Mouse (Mus musculus): ENCODE measurements around the gene Atg101. TPM values are rescaled to one million over a fixed set of nuclear protein-coding genes. Genes with fewer than 3 reads are reported as not detected.

Atg101 gene
- polyA plus RNA-seq, 1 experiment from 2014 or later: 25.5 TPM

DNA sequence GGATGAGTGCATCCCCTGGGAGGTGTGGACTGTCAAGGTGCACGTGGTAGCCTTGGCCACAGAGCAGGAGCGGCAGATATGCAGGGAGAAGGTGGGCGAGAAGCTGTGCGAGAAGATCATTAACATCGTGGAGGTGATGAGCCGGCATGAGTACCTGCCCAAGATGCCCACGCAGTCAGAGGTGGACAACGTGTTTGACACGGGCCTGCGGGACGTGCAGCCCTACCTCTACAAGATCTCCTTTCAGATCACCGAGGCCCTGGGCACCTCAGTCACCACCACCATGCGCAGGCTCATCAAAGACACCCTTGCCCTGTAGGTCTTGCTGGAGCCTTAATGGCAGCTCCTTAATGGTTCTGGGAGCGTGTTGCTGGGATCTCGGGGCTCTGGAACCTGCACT is 6.3 kb downstream of the Atg101 start:
- Histone ChIP-seq H3K4me2 (no peak overlapping the region), H3K9ac (no peak overlapping the region), H3K4me3 (replicated peaks) (no peak overlapping the region), H3K9me3 (replicated peaks) (no peaks in the 10 kb centered on the region), H3K4me1 (replicated peaks) (peaks cover 5% of the 10 kb centered on the region), H3K27me3 (no peaks in the 10 kb centered on the region), H3K27ac (replicated peaks) (no peak overlapping the region), H3K36me3 (replicated peaks) (peaks cover 55% of the 10 kb centered on the region)
- WGBS (ENCODE audit: insufficient replicate concordance): 87% methylated on average over 15 of the region's 15 CpGs
- no peak for ATAC-seq (ENCODE audit: insufficient read depth)

DNA sequence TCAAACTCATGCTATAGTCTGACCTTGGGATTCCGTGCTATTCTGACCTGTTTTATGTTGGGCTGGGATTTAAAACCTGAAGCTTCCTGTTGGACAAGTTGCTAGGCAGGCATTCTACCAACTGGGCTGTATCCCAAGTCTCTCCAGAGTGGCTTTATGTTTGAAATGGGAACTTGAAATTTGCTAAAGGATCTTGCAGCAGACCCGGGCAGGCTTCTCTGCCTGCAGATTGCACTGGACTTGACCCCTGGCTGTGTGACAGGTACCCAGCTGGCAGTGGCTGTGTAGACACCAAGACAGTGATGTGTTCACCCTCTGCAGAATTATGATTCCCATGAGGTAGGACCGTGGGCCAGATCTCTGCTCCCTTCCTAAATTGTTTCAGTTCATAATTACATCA is 7.9 kb downstream of the Atg101 start:
- H3K4me1 ChIP-seq (replicated peaks): no peaks in the 10 kb centered on the region
- no peak overlapping the region for H3K27ac ChIP-seq (replicated peaks)
- no peak for ATAC-seq (ENCODE audit: insufficient read depth)
- 64% methylated on average over 3 of the region's 3 CpGs for WGBS (ENCODE audit: insufficient replicate concordance)
- no peak overlapping the region for H3K4me3 ChIP-seq (replicated peaks)
- H3K36me3 ChIP-seq (replicated peaks): peaks cover 49% of the 10 kb centered on the region
- no peak overlapping the region for H3K4me2 ChIP-seq
- H3K9ac ChIP-seq: no peak overlapping the region
- H3K9me3 ChIP-seq (replicated peaks): no peaks in the 10 kb centered on the region
- H3K27me3 ChIP-seq: no peaks in the 10 kb centered on the region

DNA sequence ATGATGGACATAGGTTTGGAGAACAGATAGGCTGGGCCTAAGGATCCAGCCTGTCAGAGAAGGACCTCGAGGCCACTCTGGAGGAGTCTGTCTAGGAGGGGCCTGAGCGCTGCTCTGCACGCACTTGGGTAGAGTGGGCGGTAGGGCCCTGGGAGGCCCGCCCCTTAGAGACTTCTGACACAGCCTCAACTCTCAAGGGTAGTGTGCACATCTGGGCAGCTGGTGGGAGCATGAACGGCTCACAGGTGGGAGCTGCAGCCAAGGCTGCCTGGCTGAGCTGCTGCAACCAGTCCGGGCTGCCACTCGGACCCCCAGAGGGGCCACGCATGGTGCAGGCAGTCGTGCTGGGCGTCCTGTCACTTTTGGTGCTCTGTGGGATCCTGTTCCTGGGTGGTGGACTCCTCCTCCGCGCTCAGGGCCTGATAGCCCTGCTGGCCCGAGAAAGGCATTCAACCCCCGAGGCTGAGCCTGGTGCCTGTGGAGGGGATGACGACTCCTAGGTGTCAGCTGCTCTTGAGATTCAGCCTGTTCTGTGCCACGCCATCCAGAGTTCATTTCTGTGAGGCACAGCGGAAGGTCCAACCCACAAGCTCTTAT is 9.1 kb downstream of the Atg101 start, which contains the start of gene 6030408B16Rik:
6030408B16Rik (plus strand) TSS at position 188 of the 597 bp plus-strand sequence.
- no peak within 1 kb of the TSS for H3K4me2 ChIP-seq
- no peaks in the 10 kb centered on the region for H3K4me1 ChIP-seq (replicated peaks)
- H3K36me3 ChIP-seq (replicated peaks): peaks cover 38% of the 10 kb centered on the region
- H3K4me3 ChIP-seq (replicated peaks): no peak within 1 kb of the TSS
- no peaks in the 10 kb centered on the region for H3K9me3 ChIP-seq (replicated peaks)
- 0 out of 2 replicates have a peak, but pooled peaks have one; percentile 10 for ATAC-seq (ENCODE audit: insufficient read depth)
- no peak within 1 kb of the TSS for H3K9ac ChIP-seq
- H3K27me3 ChIP-seq: no peaks in the 10 kb centered on the region
- 62% methylated on average over 18 of the region's 18 CpGs for WGBS (ENCODE audit: insufficient replicate concordance)
- H3K27ac ChIP-seq (replicated peaks): no peak within 1 kb of the TSS

DNA sequence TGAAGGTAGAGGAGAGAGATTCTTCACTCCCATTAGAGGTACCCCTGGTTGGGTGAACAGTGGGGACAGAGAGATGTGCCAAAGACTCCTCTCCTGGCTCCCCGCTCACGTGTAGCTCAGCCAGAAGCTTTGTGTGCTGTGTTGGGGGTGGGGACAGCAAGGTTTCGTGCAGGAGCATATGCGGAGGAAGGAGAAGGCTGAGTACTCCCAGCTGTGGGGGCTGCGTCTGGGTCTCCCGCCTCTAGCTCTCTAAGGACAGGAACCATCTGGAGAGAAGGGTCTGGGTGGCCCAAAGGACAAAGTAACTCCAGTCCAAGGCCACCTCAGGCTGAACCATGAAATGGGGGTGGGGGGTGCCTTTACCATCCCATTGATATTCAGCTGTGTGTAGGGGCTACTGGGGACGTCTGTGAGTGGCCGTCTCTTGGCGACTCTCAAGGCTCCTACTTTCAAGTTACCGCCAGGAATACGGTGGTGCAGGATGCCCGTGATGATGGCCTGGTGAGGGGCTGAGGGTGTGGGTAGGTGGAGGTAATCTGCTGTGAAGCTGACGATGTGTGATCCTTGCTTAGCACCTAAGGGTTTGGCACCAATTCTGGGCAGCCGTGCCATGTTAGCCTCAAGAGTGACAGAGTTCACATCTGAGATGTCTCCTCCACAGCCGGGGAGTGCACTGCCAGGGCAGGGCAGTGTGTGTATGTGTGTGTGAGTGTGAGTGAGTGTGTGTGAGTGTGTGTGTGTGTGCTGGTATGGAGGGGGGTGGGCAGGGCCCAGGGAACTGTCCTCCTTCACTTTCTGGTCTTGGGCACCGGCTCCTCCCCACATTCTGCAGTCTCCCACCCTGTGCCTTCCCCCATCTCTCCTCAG is 10.2 kb downstream of the Atg101 start:
- no peak overlapping the region for H3K4me2 ChIP-seq
- H3K27me3 ChIP-seq: no peaks in the 10 kb centered on the region
- no peak overlapping the region for H3K27ac ChIP-seq (replicated peaks)
- no peak for ATAC-seq (ENCODE audit: insufficient read depth)
- 60% methylated on average over 16 of the region's 16 CpGs for WGBS (ENCODE audit: insufficient replicate concordance)
- H3K4me1 ChIP-seq (replicated peaks): 0 out of 2 replicates have a peak, but pooled peaks cover 3% of the 10 kb centered on the region
- H3K4me3 ChIP-seq (replicated peaks): no peak overlapping the region
- H3K9ac ChIP-seq: no peak overlapping the region
- H3K9me3 ChIP-seq (replicated peaks): no peaks in the 10 kb centered on the region
- H3K36me3 ChIP-seq (replicated peaks): peaks cover 27% of the 10 kb centered on the region

DNA sequence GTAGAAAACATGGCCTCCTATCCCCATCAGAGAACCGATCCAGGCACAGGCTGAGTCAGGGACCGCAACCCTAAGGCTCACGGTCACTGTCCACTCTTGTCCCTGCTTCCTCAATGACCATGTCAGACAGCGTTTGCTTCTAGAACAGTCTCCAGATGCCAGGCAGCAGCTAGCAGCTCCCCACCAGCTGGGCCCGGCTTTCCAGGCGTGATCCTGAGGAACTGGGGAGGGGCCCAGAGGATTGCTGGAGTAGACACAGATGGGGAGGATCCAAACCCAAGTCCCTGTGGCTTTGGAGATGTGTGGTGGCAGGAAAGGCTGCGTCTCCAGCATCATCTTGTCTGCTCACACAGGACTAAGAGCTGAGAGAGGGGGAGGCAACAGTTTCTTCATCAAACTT is 11.0 kb downstream of the Atg101 start:
- H3K36me3 ChIP-seq (replicated peaks): peaks cover 18% of the 10 kb centered on the region
- no peaks in the 10 kb centered on the region for H3K9me3 ChIP-seq (replicated peaks)
- H3K4me1 ChIP-seq (replicated peaks): peaks cover 12% of the 10 kb centered on the region; the same call in 1 of the 2 replicates
- H3K27me3 ChIP-seq: no peaks in the 10 kb centered on the region
- 69% methylated on average over 7 of the region's 7 CpGs for WGBS (ENCODE audit: insufficient replicate concordance)
- H3K27ac ChIP-seq (replicated peaks): no peak overlapping the region
- H3K9ac ChIP-seq: no peak overlapping the region
- H3K4me2 ChIP-seq: no peak overlapping the region
- H3K4me3 ChIP-seq (replicated peaks): no peak overlapping the region
- no peak for ATAC-seq (ENCODE audit: insufficient read depth)

DNA sequence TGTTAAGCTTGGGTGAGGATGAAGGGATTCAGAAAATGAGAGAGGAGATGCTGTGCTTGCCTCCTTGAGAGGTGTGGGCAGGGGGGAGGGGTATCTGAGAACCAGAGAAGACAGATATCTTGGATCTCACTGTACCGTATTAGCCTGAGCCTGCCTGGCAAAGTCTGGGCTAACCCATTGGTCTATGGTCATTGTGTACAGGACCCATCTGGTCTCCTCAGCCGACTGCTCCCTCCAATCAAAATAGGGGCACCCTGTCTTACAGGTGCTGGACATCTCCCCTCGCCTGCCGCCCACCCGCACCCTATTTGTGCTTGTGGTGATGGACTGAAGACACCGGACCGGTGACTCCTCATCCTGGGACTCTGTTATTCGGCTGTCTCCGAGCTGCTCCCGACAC is 11.5 kb downstream of the Atg101 start:
- H3K27me3 ChIP-seq: no peaks in the 10 kb centered on the region
- 70% methylated on average over 10 of the region's 10 CpGs for WGBS (ENCODE audit: insufficient replicate concordance)
- no peak for ATAC-seq (ENCODE audit: insufficient read depth)
- no peak overlapping the region for H3K4me2 ChIP-seq
- no peak overlapping the region for H3K27ac ChIP-seq (replicated peaks)
- no peak overlapping the region for H3K9ac ChIP-seq
- H3K36me3 ChIP-seq (replicated peaks): peaks cover 13% of the 10 kb centered on the region
- peaks cover 12% of the 10 kb centered on the region; the same call in 1 of the 2 replicates for H3K4me1 ChIP-seq (replicated peaks)
- H3K9me3 ChIP-seq (replicated peaks): no peaks in the 10 kb centered on the region
- H3K4me3 ChIP-seq (replicated peaks): no peak overlapping the region

DNA sequence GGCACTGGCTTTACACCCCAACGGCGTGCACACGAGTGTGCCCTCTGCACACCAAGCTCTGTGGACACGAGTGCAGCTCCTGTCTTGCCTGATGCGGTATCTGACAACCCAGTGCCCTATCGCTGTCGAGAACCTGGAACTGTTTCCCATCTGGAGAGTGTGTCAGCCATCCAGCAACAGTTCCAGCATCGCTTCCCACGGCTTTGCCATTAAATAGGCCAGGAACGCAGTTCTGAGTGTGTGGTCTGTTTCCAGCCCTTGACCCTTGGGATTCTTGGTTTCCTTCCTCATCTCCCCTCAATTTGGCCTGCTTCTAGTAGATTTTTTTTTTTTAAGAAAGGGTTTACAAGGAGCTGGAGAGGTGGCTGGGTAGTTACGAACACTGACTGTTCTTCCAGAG is 12.0 kb downstream of the Atg101 start:
- Histone ChIP-seq H3K9ac (no peak overlapping the region), H3K4me3 (replicated peaks) (no peak overlapping the region), H3K27me3 (no peaks in the 10 kb centered on the region), H3K9me3 (replicated peaks) (no peaks in the 10 kb centered on the region), H3K4me2 (no peak overlapping the region), H3K36me3 (replicated peaks) (peaks cover 8% of the 10 kb centered on the region), H3K27ac (replicated peaks) (no peak overlapping the region), H3K4me1 (replicated peaks) (peaks cover 12% of the 10 kb centered on the region; the same call in 1 of the 2 replicates)
- ATAC-seq (ENCODE audit: insufficient read depth): no peak
- WGBS (ENCODE audit: insufficient replicate concordance): 72% methylated on average over 11 of the region's 11 CpGs

DNA sequence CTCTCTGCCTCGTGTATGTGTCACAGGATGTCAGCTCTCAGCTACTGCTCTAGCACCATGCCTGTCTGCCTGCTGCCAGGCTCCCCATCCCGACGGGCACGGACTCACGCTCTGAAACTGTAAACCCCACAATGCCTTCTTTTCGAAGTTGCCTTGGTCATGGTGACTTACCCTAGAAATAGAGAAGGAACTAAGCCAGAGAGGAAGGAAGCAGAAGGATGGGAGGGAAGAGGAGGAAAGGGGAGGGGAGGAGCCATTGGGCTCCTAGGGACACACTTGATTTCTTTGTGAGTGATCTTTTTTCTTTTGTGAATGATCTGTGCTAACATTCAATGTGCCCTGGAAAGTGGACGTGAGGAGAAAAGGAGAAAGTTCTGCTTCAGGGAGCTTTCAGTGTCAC is 13.9 kb downstream of the Atg101 start:
- no peaks in the 10 kb centered on the region for H3K27me3 ChIP-seq
- no peak overlapping the region for H3K4me3 ChIP-seq (replicated peaks)
- peak overlapping the region; percentile 25; the same call in 1 of the 2 replicates for H3K4me2 ChIP-seq
- no peak overlapping the region for H3K9ac ChIP-seq
- no peaks in the 10 kb centered on the region for H3K36me3 ChIP-seq (replicated peaks)
- no peaks in the 10 kb centered on the region for H3K9me3 ChIP-seq (replicated peaks)
- peaks cover 12% of the 10 kb centered on the region; the same call in 1 of the 2 replicates for H3K4me1 ChIP-seq (replicated peaks)
- 14% methylated on average over 7 of the region's 7 CpGs for WGBS (ENCODE audit: insufficient replicate concordance)
- no peak for ATAC-seq (ENCODE audit: insufficient read depth)
- H3K27ac ChIP-seq (replicated peaks): no peak overlapping the region

DNA sequence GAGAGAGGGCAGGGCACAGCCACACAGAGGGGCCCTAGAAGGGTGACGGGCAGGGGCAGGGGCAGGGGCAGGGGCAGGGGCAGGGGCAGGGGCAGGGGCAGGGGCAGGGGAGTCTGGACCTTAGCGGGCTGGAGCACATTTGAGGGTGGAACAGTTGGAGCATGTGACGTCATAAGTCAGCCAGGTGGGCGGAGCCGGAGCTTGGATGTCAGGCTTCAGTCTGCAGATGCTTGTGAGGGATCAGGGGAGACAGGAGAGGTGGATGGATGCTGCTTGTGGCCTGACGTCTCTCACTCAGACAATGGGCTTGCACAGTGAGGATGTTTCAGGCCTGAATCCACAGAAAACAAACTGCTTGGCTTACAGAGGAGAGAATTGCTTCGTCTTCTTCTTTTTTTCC is 14.5 kb downstream of the Atg101 start:
- H3K36me3 ChIP-seq (replicated peaks): no peaks in the 10 kb centered on the region
- no peak overlapping the region for H3K27ac ChIP-seq (replicated peaks)
- no peak overlapping the region for H3K9ac ChIP-seq
- 25% methylated on average over 7 of the region's 7 CpGs for WGBS (ENCODE audit: insufficient replicate concordance)
- no peak for ATAC-seq (ENCODE audit: insufficient read depth)
- peak overlapping the region; percentile 25; the same call in 1 of the 2 replicates for H3K4me2 ChIP-seq
- H3K9me3 ChIP-seq (replicated peaks): no peaks in the 10 kb centered on the region
- no peak overlapping the region for H3K4me3 ChIP-seq (replicated peaks)
- peaks cover 12% of the 10 kb centered on the region; the same call in 1 of the 2 replicates for H3K4me1 ChIP-seq (replicated peaks)
- H3K27me3 ChIP-seq: no peaks in the 10 kb centered on the region

DNA sequence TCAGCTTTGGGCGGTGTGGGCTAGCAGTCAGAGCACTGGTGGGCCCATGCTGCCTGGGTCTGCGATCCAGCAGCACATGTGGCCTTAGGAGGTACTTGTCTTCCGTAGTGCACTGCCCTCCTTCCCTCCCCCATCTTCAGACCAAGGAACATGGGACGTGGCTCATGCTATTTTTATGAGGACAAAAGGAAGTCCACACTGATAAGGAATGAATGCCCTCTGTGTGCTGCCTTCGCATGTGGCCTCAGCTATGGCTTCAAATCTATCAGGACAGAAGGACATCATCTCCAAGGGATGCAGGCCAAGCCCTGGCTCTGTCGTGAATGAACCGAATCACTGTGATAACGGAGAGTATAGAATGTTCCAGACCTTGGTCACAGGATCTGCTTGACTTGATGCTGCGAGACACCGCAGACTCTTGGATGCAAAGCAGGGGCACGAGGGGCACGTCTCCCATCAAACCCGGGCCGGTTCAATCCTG is 15.4 kb downstream of the Atg101 start:
- no peak overlapping the region for H3K9ac ChIP-seq
- H3K36me3 ChIP-seq (replicated peaks): no peaks in the 10 kb centered on the region
- no peak overlapping the region for H3K27ac ChIP-seq (replicated peaks)
- WGBS (ENCODE audit: insufficient replicate concordance): 53% methylated on average over 14 of the region's 14 CpGs
- ATAC-seq (ENCODE audit: insufficient read depth): peak; percentile 44; the same call in 1 of the 2 replicates
- no peak overlapping the region for H3K4me2 ChIP-seq
- peaks cover 12% of the 10 kb centered on the region; the same call in 1 of the 2 replicates for H3K4me1 ChIP-seq (replicated peaks)
- no peaks in the 10 kb centered on the region for H3K9me3 ChIP-seq (replicated peaks)
- no peaks in the 10 kb centered on the region for H3K27me3 ChIP-seq
- no peak overlapping the region for H3K4me3 ChIP-seq (replicated peaks)

DNA sequence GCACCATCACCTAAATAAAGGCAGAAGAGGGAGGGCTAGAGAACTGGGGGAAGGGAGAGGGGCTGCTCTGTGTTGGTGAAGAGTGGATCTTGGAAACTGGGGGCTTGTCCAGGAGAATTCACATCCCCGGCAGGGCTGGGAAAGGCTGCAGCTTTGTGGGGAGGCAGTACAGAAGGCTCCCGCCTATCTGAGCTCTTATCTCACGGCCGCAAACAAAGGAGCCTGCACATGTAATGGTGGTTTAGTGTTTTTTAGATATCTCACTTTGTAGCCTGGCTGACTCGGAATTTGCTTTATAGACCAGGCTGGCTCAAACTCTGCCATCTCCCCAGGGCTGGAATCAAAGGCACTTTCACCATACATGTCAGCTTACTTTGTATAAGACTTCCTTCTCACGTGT is 16.1 kb downstream of the Atg101 start:
- Histone ChIP-seq H3K36me3 (replicated peaks) (no peaks in the 10 kb centered on the region), H3K4me1 (replicated peaks) (peaks cover 12% of the 10 kb centered on the region; the same call in 1 of the 2 replicates), H3K27me3 (no peaks in the 10 kb centered on the region), H3K4me2 (no peak overlapping the region), H3K9me3 (replicated peaks) (no peaks in the 10 kb centered on the region), H3K4me3 (replicated peaks) (no peak overlapping the region), H3K9ac (no peak overlapping the region), H3K27ac (replicated peaks) (no peak overlapping the region)
- no peak for ATAC-seq (ENCODE audit: insufficient read depth)
- WGBS (ENCODE audit: insufficient replicate concordance): 7% methylated on average over 6 of the region's 6 CpGs
